Mouse (Mus musculus) ovary, postnatal 10 days (tissue): ENCODE measurements around the gene Surf2.
"Not testable (repeated sequence)": the region's sequence is repeated elsewhere in the genome, so short reads cannot be mapped to it uniquely, and the experiment has no call there.

Experiments
- DNase-seq: peaks from one replicate; pipeline ENCODE4 v3.0.0; 2022; ENCODE audit warnings: low spot score

The Surf2 gene

DNA sequence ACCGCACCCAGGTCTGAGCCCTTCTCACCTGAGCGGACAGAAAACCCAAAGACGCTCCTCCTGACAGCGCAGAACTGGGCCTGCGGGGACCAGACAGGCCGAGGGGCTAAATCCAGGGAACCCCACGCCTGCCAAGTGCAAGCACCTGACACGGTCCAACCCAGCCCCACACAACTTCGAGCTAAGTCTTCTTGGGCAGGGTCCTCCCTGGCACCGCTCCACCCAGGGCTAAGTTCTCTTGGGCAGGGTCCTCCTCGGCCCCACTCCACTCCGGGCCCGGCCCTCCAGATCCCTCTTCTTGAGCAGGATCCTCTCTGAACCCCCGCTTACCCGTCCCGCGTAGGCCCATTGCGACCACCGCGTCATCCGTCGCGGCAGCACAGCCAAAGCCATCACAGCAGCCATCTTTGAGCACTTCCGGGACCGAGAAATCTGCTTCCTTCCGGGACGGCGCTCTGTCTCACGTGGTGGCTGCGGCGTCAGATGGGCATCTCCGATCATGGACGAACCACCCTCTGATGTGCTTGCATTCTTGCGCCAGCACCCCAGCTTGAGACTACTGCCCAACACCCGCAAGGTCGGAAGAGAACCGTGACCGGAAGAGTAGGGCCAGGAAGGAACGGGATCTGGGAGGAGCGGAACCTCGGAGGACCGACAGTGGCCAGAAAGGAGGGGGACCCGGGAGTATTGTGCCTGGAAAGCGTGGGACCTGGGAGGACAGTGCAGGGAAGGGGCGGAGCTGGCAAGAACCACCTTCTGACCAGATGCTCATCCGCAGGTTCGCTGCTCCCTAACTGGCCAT is at the start of gene Surf2, which contains the start of gene Surf1:
TSS of gene Surf2 (plus strand) at position 441 of the 802 bp plus-strand sequence.
TSS of gene Surf1 (minus strand) at position 604 of the 802 bp plus-strand sequence.
- DNase-seq, result peak; percentile 59

DNA sequence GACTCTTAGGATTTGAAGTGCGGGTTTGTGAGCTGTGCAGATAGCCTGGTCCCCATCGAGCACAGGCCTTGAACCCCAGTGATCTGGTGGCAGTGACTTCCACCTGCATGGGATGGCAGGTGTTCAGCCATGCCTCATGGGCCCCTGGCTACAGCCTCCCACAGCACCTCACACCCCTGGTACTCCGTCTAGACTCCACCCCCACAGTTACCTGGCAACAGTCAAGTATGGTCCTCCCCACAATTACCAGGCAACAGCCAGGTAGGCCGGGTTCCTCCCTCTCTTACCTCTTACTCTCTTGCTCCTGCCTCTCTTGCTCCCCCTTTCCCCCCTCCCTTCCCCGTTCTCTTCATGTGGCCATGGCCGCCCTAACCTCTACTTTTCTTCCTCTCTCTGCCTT is 45.5 kb upstream of the Surf2 start:
- DNase-seq, result no peak

DNA sequence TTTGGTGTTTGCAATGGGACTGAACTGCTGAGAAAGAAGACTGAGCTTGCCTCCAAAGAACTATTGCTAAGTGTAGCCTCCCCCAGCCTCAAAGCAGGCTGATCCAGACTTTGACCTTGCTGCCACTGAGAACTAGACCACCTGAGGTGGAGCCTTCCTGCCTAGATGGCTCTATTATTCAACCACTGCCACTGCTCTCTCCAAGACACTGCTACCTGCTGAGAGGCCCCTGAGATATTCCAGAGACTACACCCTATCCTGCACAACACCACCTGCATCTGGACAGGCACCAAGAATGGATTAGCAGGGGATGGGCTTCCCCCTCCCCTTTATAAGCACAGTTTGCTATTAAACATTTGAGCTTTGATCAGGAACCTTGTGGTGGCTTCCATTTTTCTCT is 37.6 kb upstream of the Surf2 start:
- DNase-seq, result no peak

DNA sequence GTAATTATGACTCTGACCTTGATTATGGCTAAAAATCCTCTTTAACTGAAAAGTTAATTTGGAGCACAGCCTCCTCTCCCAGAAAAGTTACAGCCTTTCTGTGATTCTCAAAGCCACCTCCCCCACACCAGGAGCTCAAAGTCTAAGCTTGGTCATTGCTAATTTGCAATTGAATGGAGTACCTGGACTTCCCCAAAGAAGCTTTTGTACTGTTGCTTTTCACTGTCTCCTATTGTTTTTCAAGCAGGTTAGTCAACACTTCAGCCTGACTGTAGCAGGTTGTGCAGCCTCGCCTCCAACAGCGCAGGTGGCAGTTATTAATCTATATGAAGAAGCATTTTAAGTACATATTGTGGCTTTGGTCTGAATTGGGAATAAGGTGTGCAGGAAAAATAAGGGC is 30.6 kb upstream of the Surf2 start:
- not testable (repeated sequence) for DNase-seq

DNA sequence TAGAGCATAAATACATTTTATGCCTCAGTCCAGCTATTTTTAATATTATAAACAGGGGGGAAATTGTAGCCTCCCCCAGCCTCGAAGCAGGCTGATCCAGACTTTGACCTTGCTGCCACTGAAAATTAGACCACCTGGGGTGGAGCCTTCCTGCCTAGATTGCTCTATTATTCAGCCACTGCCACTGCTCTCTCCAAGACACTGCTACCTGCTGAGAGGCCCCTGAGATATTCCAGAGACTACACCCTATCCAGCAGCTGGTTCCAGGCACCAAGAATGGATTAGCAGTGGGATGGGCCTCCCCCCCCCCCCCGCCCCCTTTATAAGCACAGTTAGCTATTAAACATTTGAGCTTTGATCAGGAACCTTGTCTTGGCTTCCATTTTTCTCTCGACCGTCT is 30.0 kb upstream of the Surf2 start:
- DNase-seq, result not testable (repeated sequence)

DNA sequence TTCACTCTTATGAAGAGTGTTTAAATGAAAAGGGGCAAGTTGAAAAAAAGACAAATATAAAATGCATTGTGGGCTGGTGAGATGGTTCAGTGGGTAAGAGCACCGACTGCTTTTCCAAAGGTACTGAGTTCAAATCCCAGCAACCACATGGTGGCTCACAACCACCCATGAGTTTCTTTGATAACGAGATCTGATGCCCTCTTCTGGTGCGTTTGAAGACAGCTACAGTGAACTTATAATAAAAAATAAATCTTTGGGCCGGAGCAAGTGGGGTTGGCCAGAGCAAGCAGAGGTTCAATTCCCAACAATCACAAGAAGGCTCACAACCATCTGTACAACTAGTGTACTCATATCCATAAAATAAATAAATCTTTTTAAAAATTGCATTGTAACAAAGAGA is 20.3 kb upstream of the Surf2 start:
- DNase-seq, result no peak

DNA sequence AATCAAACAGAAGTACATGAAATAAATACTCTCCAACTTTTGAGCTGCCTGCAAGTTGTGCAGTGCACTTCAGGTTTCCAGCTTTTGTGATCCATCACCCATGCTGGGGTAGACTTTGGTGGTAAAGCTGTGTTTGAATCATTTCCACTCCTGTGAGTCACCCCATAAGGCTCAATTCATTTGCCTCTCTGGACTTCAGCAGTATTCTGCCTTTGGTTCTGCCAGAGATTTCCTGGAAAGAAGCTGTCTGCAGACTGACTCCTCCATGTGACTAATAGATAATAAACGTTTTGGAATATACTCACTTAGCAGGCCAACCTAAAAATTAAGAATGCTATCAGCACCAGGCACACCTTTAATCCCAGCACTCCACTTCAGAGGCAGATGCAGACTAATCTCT is 15.4 kb upstream of the Surf2 start:
- no peak for DNase-seq

DNA sequence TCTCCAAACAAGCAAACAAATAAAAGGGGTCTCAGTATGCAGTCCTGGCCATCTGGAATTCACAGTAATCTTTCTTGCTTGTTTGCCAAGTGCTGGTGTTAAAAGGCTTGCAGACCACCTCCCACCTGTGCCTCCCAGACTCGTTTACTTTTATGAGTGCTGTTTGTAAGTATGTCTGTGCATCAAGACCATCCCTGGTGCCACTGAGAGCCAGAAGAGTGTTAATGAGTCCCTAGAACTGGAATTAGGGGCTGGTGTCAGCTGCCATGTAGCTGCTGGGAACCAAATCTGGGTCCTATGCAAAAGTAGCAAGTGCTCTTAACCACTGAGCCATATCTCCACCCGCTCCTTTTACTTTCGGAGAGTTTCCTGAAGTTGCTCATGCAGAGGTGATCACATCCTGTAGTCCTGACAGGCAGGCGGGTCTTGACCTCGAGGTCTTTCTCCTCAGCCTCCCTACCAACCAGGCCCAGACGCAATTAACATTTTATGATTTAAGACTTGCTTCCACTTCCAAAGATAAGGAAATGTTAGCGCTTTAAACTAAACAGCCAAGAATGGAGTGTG is 14.2 kb upstream of the Surf2 start:
- DNase-seq, result no peak

DNA sequence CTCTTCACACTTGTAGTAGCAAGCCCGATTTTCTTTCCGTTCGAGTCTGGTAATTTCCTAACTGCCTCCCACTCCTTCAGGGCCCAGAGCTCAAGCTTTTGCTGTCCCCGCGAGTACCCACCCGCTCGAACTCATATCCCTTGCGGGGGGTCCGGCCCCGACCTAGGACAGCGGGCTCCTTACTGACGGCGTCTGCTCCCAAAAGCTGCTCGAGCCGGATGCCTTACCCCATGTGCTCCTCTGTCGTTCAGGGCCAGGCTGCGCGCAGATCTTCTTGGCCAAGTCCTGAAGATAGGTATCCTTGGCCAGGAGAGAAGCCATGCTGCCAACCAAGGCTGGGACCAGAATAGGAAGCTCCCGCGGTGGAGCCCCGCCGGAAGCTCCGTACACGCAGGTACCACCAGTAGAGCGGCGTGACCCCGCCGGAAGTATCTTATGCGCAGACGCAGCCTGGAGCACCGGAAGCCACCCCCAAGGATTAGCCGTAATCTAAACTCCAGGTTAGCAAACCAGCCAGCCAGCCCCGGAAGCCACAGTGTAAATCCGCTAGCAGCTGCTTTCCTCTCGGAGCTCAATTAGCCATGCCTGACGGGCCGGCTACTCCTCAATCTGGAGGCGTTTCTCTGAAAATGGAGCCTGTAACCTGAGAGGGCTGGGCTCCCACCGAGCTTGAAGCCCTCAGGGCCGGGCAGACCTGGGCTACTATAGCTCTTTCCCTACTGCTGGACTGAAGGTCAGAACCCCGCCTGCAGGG is 13.5 kb upstream of the Surf2 start, which contains the start of gene Surf6:
TSS of gene Surf6 (minus strand) at position 413 of the 754 bp plus-strand sequence.
- DNase-seq, result peak; percentile 79

DNA sequence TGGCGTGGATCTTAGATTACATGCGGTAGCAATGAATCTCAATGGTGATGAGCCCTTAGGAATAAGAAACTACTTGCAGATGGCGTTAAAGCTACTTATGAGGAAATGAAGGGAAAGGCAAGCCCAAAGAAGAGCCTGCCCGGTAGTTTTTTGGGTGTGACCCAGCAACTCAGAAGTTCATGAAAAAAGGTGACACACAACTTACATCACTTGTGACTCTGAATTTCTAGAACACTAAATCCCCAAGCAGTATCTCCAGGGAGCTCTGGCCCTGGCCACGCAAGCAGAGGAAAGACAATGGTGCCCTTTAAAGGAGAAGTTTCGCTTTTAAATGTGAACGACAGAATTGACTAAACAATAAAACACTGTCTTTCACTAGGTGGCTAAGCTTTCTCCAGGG is 12.9 kb upstream of the Surf2 start:
- DNase-seq, result no peak

DNA sequence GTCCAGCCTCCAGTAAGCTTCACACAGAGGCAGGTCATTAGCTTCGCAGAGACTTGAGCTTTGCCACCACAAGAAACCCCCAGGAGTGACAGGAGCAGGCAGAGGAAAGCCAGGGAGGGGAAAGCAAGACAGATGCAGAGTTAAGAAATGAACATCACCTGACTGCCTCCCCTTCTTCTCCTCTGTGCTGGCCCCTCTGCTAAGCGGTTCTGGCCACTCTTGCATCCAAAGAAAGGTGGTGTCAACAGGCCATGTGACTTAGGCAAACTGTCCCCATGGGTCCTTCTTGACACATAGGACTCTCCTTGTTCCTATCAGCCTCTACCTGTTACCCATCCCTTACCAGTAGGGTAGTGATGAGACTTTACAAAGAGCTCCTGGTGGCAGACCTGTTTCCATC is 10.2 kb upstream of the Surf2 start:
- DNase-seq, result no peak

DNA sequence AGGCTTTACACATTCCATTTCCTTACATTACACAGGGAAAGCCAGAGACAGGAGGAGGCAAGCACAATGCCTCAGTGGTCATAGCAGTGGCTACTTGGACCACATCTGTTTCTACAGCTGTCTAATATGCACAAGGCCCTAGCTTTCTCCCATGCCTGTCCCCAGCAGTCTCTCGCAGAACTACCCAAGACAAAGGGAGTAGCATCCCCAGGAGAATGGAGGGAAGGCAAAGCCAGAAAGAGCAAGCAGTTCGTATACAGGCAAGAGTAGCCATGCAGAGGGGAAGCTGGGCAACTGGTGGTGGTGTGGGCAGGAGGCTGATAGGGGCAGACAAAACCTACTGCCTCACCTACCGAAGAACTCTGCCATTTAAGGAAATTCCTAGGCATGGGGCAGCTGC is 9.7 kb upstream of the Surf2 start:
- DNase-seq, result no peak

DNA sequence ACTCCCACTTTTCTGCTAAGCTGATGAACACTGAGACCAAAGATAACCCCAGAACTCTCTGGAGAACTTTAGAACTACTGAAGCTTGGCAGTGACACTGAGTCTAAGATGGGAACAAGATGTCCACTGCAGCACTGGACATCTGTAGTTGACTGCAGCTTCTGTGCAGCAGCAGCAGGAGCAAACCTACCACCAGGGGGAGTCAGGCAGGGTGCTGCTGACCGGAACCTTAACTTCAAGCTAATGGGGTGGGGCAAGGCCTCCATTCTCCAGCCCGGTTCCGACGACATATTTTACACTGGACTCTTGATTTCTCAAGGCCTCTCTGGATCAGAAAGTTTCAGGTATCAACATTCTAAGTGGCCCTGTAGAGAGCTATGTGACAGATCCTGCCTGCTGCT is 9.1 kb upstream of the Surf2 start:
- DNase-seq, result no peak

DNA sequence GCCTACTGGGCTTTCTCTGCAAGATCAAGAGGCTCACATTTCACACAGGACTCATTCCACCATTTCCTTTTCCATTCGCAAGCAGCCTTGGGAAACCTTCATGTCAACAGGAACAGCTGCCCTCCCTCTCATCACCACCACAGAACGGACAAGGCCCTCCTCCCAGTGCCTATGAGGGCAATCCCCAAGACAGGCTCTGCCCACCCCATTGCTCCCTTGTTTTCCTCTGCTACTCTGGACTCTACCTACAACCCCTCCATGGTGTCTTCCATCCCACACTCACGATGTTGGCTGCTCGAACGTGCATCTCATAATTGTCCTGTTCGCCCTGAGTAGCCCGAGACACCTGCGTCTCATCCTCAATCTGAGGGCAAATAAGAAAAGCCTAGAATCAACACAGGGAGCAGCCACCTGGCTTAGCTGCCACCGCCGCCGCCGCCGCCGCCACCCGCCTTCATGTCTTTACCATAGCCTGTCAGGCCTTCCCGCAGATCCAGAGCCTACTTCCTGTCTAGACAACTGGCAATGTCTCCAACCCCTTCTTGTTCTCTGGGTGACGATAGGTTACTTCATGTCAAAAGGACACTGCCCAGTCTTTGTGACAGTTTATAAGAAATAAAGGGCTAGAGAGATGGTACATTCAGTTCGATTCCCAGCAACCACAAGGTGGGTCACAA is 7.3 kb upstream of the Surf2 start:
- no peak for DNase-seq

DNA sequence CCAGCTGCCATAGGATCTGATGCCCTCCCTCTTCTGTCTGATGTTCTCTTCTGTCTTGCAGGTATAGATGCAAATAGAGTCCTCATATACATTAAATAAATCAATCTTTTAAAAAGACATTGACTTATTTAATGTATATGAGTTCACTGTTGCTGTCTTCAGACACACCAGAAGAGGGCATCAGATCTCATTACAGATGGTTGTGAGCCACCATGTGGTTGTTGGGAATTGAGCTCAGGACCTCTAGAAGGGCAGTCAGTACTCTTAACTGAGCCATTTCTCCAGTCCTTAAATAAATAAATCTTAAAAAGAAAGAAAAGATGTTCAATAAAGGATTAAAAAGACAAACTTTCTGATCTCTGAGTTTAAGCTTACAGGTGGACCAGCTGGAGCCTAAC is 6.8 kb upstream of the Surf2 start:
- no peak for DNase-seq

DNA sequence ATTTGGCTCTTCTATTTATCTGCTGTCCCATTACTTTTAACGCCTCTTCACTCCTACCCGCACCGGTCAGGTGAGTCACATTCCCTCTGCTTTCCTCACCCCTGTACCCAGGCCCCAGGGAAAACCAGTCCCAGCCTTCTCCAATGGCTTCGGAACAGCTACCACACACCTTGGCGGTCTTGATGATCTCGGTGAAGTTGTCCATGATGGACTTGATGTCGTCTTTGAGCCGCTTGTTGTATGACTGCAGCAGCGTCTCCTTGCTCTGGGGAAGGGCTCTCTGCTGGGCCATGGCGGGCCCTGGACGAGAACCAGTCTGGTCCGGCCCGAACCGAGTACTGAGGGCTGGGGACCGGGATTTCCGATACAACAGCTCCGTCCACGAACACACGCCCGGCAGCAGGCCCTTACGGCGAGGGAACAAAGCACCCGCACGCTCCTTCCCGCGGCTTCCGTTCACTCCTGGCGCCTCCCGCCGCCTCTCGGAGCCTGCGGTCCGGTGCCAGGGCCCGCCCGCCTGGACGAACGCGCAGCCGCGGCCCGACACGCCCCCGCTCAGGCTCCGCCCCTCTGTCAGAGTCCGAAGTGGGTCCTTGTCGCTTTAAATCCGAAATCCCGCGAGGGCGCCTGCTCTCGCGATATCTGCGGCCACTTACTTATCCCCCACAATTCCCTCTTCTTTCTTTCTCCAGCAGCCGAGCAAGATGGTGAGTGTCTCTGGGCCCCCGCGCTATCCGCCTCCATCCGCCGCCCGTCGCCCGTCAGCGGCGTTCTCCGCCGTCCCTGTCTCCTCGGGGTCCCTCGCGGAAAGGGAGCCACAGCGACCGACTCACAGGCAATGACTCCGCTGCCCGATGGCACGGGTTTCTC is 5.8 kb upstream of the Surf2 start, which contains the start of the genes Med22 and Rpl7a:
TSS of gene Med22 (minus strand) at position 554 of the 870 bp plus-strand sequence.
TSS of gene Rpl7a (plus strand) at position 641 of the 870 bp plus-strand sequence.
- peak; percentile 99 for DNase-seq

DNA sequence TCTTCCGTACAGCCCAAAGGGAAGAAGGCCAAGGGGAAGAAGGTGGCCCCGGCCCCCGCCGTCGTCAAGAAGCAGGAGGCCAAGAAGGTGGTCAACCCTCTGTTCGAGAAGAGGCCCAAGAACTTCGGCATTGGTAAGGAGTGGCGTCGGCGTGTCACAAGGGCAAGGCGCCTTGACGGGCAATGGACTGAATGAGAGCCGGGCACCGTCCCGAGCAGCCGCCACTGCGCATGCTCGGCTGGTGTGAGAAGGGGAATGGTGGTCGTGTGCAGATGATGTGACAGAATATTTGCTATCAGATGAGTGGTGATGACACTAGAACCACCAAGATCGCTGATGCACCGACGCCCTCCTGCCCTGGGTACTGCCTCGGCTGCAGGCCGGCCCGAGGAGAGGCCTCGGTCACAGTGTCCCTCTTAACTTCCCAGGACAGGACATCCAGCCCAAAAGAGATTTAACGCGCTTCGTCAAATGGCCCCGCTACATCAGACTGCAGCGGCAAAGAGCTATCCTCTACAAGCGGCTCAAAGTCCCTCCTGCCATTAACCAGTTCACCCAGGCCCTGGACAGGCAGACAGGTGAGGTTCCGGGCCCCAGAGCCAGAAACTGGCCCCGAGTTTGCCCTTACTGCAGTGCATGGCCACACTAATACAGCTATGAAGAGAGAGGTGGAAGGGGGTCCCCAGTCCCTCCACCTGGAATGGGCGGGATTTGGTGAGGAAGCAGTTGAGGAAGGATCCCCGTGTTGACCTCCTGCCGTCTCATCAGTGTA is 5.0 kb upstream of the Surf2 start:
- DNase-seq, result no peak

DNA sequence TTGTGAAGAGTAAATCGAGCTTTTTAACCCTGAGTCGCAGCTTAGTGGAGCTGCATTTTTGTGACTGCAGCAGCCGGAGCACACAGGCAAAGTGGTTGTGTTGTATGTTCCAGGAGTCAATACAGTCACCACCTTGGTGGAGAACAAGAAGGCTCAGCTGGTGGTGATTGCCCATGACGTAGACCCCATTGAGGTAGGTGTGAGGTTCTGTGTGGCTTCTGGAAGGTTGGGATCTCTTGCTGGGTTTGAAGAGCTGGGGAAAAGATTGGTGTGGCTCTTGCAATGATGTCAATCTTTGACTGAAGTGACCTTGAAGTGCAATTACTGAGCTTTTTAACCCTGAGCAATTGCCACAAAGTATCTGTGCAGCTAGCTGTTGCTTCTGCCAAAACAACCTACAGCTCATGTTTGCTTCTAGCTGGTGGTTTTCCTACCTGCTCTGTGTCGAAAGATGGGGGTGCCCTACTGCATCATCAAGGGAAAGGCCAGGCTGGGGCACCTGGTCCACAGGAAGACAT is 3.9 kb upstream of the Surf2 start:
- DNase-seq, result no peak

DNA sequence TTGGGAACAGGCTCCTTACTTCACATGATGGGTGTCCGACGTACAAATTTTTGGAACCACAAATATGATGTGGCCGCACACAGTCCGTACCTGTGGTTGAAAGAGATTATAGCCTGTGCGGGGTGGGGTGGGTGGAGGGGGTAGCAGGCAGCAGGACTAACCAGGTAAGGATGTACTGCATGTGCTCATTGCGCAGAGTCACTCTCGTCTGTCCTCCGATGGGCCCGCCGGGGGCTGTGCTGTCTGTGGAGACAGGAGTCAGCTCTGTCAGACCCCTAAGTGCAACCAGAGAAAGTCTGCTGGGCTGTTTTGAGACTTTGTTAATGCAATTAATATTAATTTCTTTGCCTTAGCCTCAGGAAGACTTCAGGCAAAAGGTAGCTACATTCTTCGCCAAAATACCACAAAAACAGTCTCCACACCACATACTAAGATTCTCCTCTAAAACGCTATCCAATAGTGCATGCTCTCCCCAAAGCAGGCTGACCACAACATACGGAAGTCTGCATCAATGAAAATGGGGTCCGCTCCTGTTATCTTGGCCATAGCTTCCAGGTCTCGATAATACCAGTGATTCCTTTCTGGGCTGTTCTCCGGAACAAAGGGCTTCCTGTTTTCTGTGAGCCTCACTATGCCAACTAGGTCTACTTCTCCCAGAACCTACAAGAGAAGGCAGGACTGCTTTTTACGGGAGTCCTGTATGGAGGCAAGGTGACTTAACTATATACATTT is 2.6 kb upstream of the Surf2 start:
- no peak for DNase-seq
